ENCODE assay signal across 8 mouse cellular contexts in genomic region chr1:34006828-34007361, GRCm38 (mm10).
DNase-seq lines count a peak whose midpoint lies in the region; ATAC-seq and TF ChIP-seq lines count a peak whose summit lies in the region.

No protein-coding gene starts in this region.

- TF ChIP-seq EP300 in liver, embryonic 14.5 days (IDR thresholded peaks at IDR 0.05; ENCODE audit: low read depth) = no peak

- H3K27me3 ChIP-seq in E14TG2a.4 (ENCODE audit: insufficient read depth, low read length) = no peaks in the 10 kb centered on the region
- no peaks in the 10 kb centered on the region for H3K27me3 ChIP-seq in forebrain, embryonic 15.5 days
- H3K27me3 ChIP-seq in liver, embryonic 14.5 days (ENCODE audit: control insufficient read depth, insufficient read depth, low read length) = peaks cover 10% of the 10 kb centered on the region

- ATAC-seq in forebrain, embryonic 15.5 days (replicated peaks) = no peak
- no peak for ATAC-seq in liver, embryonic 14.5 days (ENCODE audit: insufficient read depth)
- no peak for ATAC-seq in activated CD4-positive, CD25-positive, alpha-beta regulatory T cell, adult 4 months

- H3K4me3 ChIP-seq in gastrocnemius, adult 2 months = peak overlapping the region; percentile 81
- peak overlapping the region; percentile 81 for H3K4me3 ChIP-seq in E14TG2a.4 (replicated peaks; ENCODE audit: low read length)
- H3K4me3 ChIP-seq in forebrain, embryonic 15.5 days = peak overlapping the region; percentile 69
- H3K4me3 ChIP-seq in liver, embryonic 14.5 days (ENCODE audit: insufficient read depth in 1 of 2, low read depth in 2 of 2, low read length in 2 of 2) = no peak overlapping the region

- intact Hi-C loops in gastrocnemius, adult 2 months (cut with DNase I) = loop anchor here (5.0 to 10.0 kb wide), 2 partner anchors 55 to 428 kb away; partner anchors contain the start of genes Ccdc115 and Imp4

- no peaks in the 10 kb centered on the region for H3K9me3 ChIP-seq in E14TG2a.4 (ENCODE audit: low read length)
- H3K9me3 ChIP-seq in forebrain, embryonic 15.5 days = no peaks in the 10 kb centered on the region
- H3K9me3 ChIP-seq in liver, embryonic 14.5 days (ENCODE audit: control insufficient read depth, low read length) = no peaks in the 10 kb centered on the region

- peaks cover 63% of the 10 kb centered on the region for H3K4me1 ChIP-seq in E14TG2a.4 (replicated peaks; ENCODE audit: low read depth, low read length)
- peaks cover 42% of the 10 kb centered on the region for H3K4me1 ChIP-seq in forebrain, embryonic 15.5 days
- H3K4me1 ChIP-seq in liver, embryonic 14.5 days (replicated peaks; ENCODE audit: control insufficient read depth in 2 of 2, insufficient read depth in 2 of 2, low read length in 1 of 2) = peaks cover 0 to 2% of the 10 kb centered on the region in 2 experiments; a peak in 1 of 4 replicates

- H3K9ac ChIP-seq in forebrain, embryonic 15.5 days (replicated peaks) = peak overlapping the region; percentile 68
- no peak overlapping the region for H3K9ac ChIP-seq in liver, embryonic 14.5 days (replicated peaks)

- H3K4me2 ChIP-seq in forebrain, embryonic 15.5 days (replicated peaks) = peak overlapping the region; percentile 79
- peak overlapping the region; percentile 34 for H3K4me2 ChIP-seq in liver, embryonic 14.5 days (ENCODE audit: low read depth)

- H3K36me3 ChIP-seq in E14TG2a.4 (ENCODE audit: insufficient read depth, low read length) = 0 out of 2 replicates have a peak, but pooled peaks cover 7% of the 10 kb centered on the region
- no peaks in the 10 kb centered on the region for H3K36me3 ChIP-seq in forebrain, embryonic 15.5 days
- no peaks in the 10 kb centered on the region for H3K36me3 ChIP-seq in liver, embryonic 14.5 days (replicated peaks; ENCODE audit: control insufficient read depth, insufficient read depth, low read depth)

- WGBS in forebrain, embryonic 15.5 days = 32% methylated on average over 5 of the region's 5 CpGs
- WGBS in liver, embryonic 14.5 days (ENCODE audit: insufficient replicate concordance) = 52% methylated on average over 5 of the region's 5 CpGs

- DNase-seq in gastrocnemius, adult 2 months = no peak
- DNase-seq in gastrocnemius, postnatal 4 days (ENCODE audit: low spot score in 2 of 2) = no peak
- DNase-seq in liver, embryonic 14.5 days (ENCODE audit: low read depth in 3 of 3, low spot score in 3 of 3) = no peak
- no peak for DNase-seq in spleen, adult 18-20 months
- DNase-seq in right cerebral cortex, postnatal 4 days = no peak

- H3K27ac ChIP-seq in gastrocnemius, adult 2 months = peak overlapping the region; percentile 86
- H3K27ac ChIP-seq in forebrain, embryonic 15.5 days (replicated peaks) = peak overlapping the region; percentile 92
- no peak overlapping the region for H3K27ac ChIP-seq in liver, embryonic 14.5 days

- TF ChIP-seq CTCF in gastrocnemius, adult 2 months (IDR thresholded peaks at IDR 0.05) = no peak
- no peak for TF ChIP-seq CTCF in E14TG2a.4 (conservative IDR thresholded peaks at IDR 0.05; ENCODE audit: low read length)
- TF ChIP-seq CTCF in liver, embryonic 14.5 days (IDR thresholded peaks at IDR 0.05; ENCODE audit: low read depth) = no peak

Comparison
In these comparisons a context has a peak if more than half of its experiments do, and no peak if none do; other contexts are left out.
1. H3K4me3 ChIP-seq: peak in gastrocnemius, adult 2 months (single experiment), E14TG2a.4 (single experiment) and forebrain, embryonic 15.5 days (single experiment); none in liver, embryonic 14.5 days (0 of 2).